Mouse (Mus musculus) liver, embryonic 14.5 days (tissue): ENCODE results near the gene Gm43191.

Experiments
- CTCF ChIP-seq: IDR thresholded peaks from 2 replicates; pipeline ENCODE4 v1.5.1; 2016; ENCODE audit warnings: antibody characterized with exemption, low read depth, control low read depth
- EP300 ChIP-seq: IDR thresholded peaks from 2 replicates; pipeline ENCODE4 v1.6.1; 2016; ENCODE audit warnings: antibody characterized with exemption, low read depth

DNA sequence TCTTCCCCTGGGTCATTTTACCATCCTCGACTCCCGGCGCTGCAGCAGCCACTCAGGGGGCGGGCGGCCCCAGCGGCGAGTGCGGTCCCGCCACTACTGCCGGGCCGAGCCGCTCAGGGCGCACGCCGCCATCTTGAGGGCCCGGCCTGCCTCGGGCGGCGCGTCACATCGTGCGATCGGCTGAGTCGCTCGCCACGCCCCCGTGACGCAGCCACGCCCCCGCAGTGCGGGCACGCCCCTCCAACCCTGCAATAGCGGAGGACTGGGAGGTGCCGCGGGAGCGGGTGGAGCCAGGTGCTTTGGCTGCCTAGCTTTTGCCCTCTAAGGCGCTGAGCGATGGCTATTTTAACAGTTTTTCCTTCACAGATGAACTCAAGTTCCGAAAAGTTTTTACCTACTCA lies 18.6 kb downstream of the Gm43191 start, which contains the start of gene Mfsd14a:
- TF ChIP-seq CTCF: no peak
- no peak for TF ChIP-seq EP300
